Mouse (Mus musculus) urinary bladder, postnatal 36 days (tissue): ENCODE data around the gene Rgl1.
"Not testable (repeated sequence)": the region's sequence is repeated elsewhere in the genome, so short reads cannot be mapped to it uniquely, and the experiment has no call there.

Experiments used
- DNase-seq, 2 experiments: peaks; one replicate each; pipeline ENCODE4 v3.0.0; 2022; ENCODE audit warnings: low spot score in 2 of 2, mixed read lengths in 1 of 2

The Rgl1 gene

GRCm38 (mm10) chr1:152656601-152657000 is 109.5 kb downstream of the Rgl1 start:
- DNase-seq, result no peak

DNA sequence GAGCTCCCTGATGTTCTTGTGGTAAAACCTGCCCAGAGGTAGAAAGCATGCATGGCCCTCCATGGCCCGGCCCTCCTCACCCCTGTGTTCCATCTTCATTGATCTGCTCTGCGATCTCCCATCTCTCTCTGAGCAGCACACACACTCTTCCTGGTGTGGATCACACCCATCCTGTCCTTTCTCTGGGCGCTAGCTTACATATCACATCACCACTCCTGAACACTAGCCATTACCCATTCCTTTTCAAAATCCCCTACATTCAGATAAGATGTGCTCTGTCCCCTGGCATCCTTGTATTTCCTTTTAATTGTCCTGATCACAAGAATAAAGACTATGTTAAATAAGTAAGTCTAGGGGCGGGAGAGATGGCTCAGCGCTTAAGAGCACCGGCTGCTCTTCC is 111.3 kb downstream of the Rgl1 start:
- no peak for DNase-seq

GRCm38 (mm10) chr1:152651495-152651874 is 114.7 kb downstream of the Rgl1 start:
- DNase-seq, result no peak

DNA sequence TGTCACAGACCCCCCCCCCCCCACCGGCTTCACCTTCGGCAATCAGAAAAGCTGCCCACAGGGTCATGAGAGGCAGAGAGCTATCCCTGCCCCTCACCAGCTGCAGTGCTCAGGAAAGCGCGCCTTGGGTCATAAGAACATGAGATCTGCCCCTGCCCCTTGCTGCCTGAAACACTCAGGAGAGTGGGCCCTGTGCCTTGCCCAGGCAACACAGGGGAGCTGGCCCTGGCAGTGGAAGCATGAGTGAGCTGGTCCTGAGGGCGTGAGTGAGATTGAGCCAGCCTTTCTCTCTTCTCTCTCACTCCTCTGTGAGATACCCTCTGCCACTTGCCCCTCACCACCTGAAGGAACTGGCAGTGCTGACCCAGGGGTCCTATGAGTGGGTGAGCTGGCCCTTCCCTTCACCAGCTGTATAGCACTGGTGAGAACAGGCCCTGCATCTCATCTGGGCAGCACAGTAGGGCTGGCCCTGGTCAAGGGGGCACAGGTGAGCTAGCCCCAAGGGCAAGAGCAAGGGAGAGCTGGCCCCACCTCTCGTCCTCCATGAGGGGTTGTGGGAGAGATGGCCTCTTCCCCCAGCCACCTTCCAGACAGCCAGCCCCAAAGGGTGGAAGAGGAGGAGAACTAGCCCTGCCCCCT is 115.2 kb downstream of the Rgl1 start:
- DNase-seq, result no peak

GRCm38 (mm10) chr1:152648052-152648451 is 118.1 kb downstream of the Rgl1 start:
- DNase-seq, result no peak

DNA sequence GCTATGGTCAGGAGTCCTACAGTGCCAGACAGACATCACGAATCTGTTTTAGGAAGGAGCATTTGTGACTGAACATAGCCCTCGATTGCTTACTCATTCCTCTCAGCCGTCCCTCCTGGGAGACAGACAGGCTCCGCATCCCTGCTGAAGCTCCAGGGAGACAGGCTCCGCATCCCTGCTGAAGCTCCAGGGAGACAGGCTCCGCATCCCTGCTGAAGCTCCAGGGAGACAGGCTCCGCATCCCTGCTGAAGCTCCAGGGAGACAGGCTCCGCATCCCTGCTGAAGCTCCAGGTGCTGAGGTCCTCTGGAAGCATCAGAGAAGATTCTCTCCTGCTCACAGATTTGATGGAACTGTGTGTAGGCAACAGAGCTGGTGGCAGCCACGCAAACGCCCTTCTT is 123.9 kb downstream of the Rgl1 start:
- not testable (repeated sequence) for DNase-seq

DNA sequence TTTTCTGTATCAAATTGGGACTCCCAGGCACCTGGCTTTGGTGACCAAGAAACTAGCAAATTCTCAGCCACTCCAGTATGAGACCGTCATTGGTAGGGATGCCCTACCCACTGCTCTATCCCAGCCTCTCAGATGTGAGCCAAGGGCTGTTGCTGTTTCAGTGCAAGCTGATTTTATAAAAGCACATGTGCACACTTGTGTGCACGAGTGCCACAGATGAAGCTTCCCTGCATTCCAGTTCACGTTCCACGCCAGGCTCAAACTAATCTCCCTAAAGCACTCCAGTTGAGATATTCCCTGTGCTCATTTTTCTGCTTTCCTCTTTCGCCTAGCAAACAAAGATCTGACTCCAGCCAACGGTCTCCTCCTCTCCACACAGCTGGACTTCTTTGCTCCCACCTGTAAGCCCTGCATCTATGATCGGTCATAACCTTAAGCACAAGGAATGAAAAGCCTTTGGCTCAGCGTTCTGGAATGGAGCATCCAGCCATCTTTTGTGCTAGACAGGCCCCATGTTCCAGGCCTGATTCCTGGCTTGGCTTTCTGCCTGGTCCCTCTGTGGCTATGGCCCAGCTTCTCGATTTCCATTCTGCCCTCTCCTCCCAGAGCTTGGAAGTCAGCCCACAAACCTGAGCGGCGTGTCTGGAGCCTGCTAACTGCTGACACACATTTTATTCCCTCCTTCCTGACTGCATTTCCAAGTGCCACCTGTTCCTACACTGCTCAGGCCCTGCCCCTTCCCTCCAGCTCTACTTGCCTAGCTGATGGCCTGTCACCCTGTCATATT is 125.8 kb downstream of the Rgl1 start:
- peak; percentile 21 to 61 for DNase-seq

DNA sequence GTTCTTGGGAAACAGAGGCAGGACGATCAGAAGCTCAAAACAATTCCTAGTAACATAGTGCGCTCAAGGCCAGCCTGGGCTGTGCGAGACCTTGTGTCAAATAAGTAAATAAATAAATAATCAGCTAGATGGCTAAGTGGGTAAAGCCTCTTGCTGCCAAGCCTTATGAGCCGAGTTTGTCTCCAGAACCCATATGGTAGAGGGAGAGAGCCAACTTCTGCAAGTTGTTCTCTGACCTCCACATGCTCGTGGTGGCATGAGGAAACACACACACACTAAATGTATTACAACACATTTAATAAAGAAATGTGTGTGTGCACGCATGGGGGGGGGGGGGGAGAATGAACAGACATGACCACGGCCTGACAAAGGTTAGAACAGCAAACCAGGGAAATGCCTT is 126.8 kb downstream of the Rgl1 start:
- DNase-seq, result no peak

DNA sequence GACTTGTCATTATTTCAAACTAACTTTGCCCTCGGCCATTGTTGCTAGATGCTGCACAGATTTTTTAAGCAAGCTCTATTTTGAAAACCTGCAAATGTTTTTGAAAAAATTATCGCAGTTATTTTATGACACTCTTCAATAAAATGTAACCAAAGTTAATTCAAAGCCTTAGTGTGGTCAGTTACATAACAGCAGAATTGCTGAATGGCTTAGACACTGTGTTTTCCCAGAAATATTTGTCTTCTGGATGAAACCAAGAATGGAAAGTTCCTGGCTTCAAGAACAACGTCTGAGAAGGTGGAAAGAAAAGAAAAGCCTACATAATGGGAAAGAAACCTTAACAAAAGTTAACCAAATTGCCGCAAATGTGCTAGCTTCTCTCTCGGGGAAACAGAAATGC is 131.5 kb downstream of the Rgl1 start:
- no peak for DNase-seq

DNA sequence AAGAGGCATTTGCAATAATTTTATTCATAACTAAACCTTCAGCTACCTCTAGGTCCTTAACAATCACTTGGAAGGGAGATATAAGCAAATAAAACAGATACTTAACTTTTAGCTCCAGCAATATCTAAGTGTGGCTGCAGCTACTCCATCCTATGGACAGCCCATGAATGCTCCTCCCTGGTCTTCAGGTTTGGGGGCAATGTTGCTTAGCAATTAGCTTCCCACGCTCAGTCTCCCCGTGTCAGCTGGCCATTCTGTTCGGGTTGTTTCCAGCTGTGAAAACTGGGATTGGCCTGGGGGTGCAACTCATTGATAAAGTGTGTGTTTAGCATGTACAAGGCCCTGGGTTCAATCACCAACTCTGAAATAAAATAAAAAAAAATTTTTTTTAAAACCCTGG is 136.4 kb downstream of the Rgl1 start:
- no peak for DNase-seq

GRCm38 (mm10) chr1:152625651-152626050 is 140.5 kb downstream of the Rgl1 start:
- DNase-seq, result no peak

- peak; percentile 58 to 78 for DNase-seq
Measured at GRCm38 (mm10) chr1:152624644-152625454, 141.3 kb downstream of the Rgl1 start.

- no peak for DNase-seq
Measured at GRCm38 (mm10) chr1:152623375-152624270, 142.5 kb downstream of the Rgl1 start.

DNA sequence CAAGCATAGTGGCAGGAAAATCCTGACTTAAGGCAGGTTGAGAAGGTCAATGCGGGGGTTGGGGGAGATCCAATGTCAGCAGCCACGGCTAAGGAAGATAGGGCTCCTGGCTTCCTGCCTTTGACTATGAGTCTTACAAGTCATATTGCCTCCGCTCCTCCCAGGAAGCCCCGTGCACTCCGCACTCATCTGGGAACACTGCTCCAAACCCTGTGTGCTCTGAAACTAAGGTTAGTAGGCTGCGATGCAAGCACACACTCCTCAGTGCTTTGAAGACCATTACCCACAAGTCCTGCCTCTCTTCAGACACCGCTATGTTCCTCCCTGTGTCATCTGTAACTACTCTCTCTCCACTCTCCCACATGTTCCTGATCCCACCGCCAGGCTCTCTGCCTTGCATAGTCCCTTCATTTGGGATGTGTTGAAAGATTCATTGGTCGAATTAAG is 143.4 kb downstream of the Rgl1 start:
- no peak for DNase-seq

DNA sequence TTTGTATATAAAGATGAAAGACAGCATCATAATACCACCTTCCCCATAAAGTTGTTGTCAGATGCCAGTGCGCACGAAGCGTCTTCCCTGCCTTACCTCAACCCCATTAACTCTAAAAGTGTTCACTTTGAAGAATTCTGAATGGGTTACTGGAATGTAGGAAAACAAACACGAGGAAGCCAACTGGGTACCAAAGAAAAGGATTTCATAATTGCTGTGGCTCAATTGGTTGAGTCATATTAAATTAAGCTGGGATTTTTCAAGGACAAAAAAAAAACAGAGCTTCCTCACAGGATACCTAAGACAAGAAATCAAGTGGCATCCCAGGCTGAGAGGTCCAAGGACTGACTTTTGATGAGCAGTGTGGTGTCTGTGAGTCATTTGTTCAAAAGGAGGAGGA is 144.5 kb downstream of the Rgl1 start:
- DNase-seq, result no peak

GRCm38 (mm10) chr1:152619396-152619795 is 146.8 kb downstream of the Rgl1 start:
- DNase-seq, result no peak

GRCm38 (mm10) chr1:152618896-152619295 is 147.3 kb downstream of the Rgl1 start:
- no peak for DNase-seq

GRCm38 (mm10) chr1:152618381-152618780 is 147.8 kb downstream of the Rgl1 start:
- DNase-seq, result no peak

GRCm38 (mm10) chr1:152617745-152618342 is 148.3 kb downstream of the Rgl1 start:
- DNase-seq, result no peak

GRCm38 (mm10) chr1:152616777-152617057 is 149.4 kb downstream of the Rgl1 start:
- no peak for DNase-seq
